Mouse (Mus musculus) cortical plate, adult 2 months (tissue): ENCODE measurements around the gene Slc25a23. TPM values are rescaled to one million over a fixed set of nuclear protein-coding genes. Genes with fewer than 3 reads are reported as not detected.
A peak's percentile ranks its signal among the peaks of the same experiment; 100 is the strongest.

Experiments used
- H3K27ac ChIP-seq: fragments of 200-500 bp; 2 replicates; pipeline ENCODE4 v1.5.1; 2012; ENCODE audit warnings: low read length, control low read depth, inconsistent platforms; ENCODE audit not compliant: insufficient read depth
- H3K4me1 ChIP-seq: fragments of 200-500 bp; 2 replicates; pipeline ENCODE4 v1.6.1; 2011; ENCODE audit warnings: low read length; ENCODE audit not compliant: control insufficient read depth, insufficient read depth
- H3K4me3 ChIP-seq: fragments of 200-500 bp; 2 replicates; pipeline ENCODE4 v1.5.1; 2011; ENCODE audit warnings: mild to moderate bottlenecking, low read length, control low read depth; ENCODE audit not compliant: insufficient read depth
- CTCF ChIP-seq: fragments of 200-500 bp; IDR thresholded peaks from 2 replicates; pipeline ENCODE4 v1.5.1; 2011; ENCODE audit warnings: mild to moderate bottlenecking, control low read depth, low read length; ENCODE audit not compliant: insufficient read depth; ENCODE audit errors: extremely low read depth
- POLR2A ChIP-seq: fragments of 200-500 bp; IDR thresholded peaks from 2 replicates; pipeline ENCODE4 v1.6.1; 2011; ENCODE audit warnings: mild to moderate bottlenecking, low read length, control low read depth; ENCODE audit not compliant: insufficient read depth; ENCODE audit errors: extremely low read depth
- polyA plus RNA-seq: library from polyadenylated mRNA; depleted of rRNA; stranded (reverse); fragments of >200 nt; gene quantifications from 2 replicates; pipeline ENCODE4 v1.2.3, GENCODE M21; 2012

Slc25a23 gene
- polyA plus RNA-seq, 1 experiment, result 330 TPM

- no peak overlapping the region for H3K27ac ChIP-seq
- peak overlapping the region; percentile 21 for H3K4me3 ChIP-seq
- H3K4me1 ChIP-seq, result peaks cover 4% of the 10 kb centered on the region
- TF ChIP-seq POLR2A (no peak), CTCF (no peak)
Measured at GRCm38 (mm10) chr17:57029691-57030090, 30.0 kb downstream of the Slc25a23 start.

GRCm38 (mm10) chr17:57027471-57027870 lies 32.2 kb downstream of the Slc25a23 start:
- TF ChIP-seq CTCF, result no peak
- no peak for TF ChIP-seq POLR2A
- Histone ChIP-seq H3K4me3 (no peak overlapping the region), H3K27ac (no peak overlapping the region), H3K4me1 (peaks cover 4% of the 10 kb centered on the region)

- Histone ChIP-seq H3K4me3 (no peak overlapping the region), H3K27ac (no peak overlapping the region), H3K4me1 (no peaks in the 10 kb centered on the region)
- no peak for TF ChIP-seq CTCF
- no peak for TF ChIP-seq POLR2A
Measured at GRCm38 (mm10) chr17:57020960-57021359, 38.7 kb downstream of the Slc25a23 start.

- TF ChIP-seq CTCF (no peak), POLR2A (no peak)
- Histone ChIP-seq H3K4me3 (no peak overlapping the region), H3K27ac (no peak overlapping the region), H3K4me1 (no peaks in the 10 kb centered on the region)
Measured at GRCm38 (mm10) chr17:57019693-57020092, 40.0 kb downstream of the Slc25a23 start.

- TF ChIP-seq CTCF, result no peak
- no peak for TF ChIP-seq POLR2A
- Histone ChIP-seq H3K27ac (0 out of 2 replicates have a peak overlapping the region, but pooled peaks have one; percentile 88), H3K4me3 (peak overlapping the region; percentile 75), H3K4me1 (0 out of 2 replicates have a peak, but pooled peaks cover 2% of the 10 kb centered on the region)
Measured at GRCm38 (mm10) chr17:57012245-57012795, 47.3 kb downstream of the Slc25a23 start.

- Histone ChIP-seq H3K4me3 (peak within 1 kb of the TSS; percentile 75), H3K4me1 (0 out of 2 replicates have a peak, but pooled peaks cover 2% of the 10 kb centered on the region), H3K27ac (peak within 1 kb of the TSS; percentile 88)
- TF ChIP-seq CTCF, result no peak
- peak; percentile 100 for TF ChIP-seq POLR2A
Measured at GRCm38 (mm10) chr17:57011236-57012141, 48.2 kb downstream of the Slc25a23 start, which contains the start of the genes Gtf2f1 and Gm17949. TSS of gene Gtf2f1 (minus strand) at chr17:57011288. TSS of gene Gm17949 (plus strand) at chr17:57011469.

- TF ChIP-seq POLR2A (no peak), CTCF (no peak)
- Histone ChIP-seq H3K27ac (0 out of 2 replicates have a peak overlapping the region, but pooled peaks have one; percentile 19), H3K4me1 (0 out of 2 replicates have a peak, but pooled peaks cover 2% of the 10 kb centered on the region), H3K4me3 (peak overlapping the region; percentile 75)
Measured at GRCm38 (mm10) chr17:57010911-57011235, 48.8 kb downstream of the Slc25a23 start.

GRCm38 (mm10) chr17:57007137-57007905 lies 52.3 kb downstream of the Slc25a23 start:
- Histone ChIP-seq H3K4me3 (no peak overlapping the region), H3K4me1 (0 out of 2 replicates have a peak, but pooled peaks cover 2% of the 10 kb centered on the region), H3K27ac (no peak overlapping the region)
- peak; percentile 33; the same call in 1 of the 2 replicates for TF ChIP-seq CTCF
- TF ChIP-seq POLR2A, result no peak

GRCm38 (mm10) chr17:57003994-57004393 lies 55.7 kb downstream of the Slc25a23 start:
- TF ChIP-seq POLR2A (no peak), CTCF (no peak)
- Histone ChIP-seq H3K27ac (no peak overlapping the region), H3K4me3 (no peak overlapping the region), H3K4me1 (no peaks in the 10 kb centered on the region)

GRCm38 (mm10) chr17:57001228-57001627 lies 58.4 kb downstream of the Slc25a23 start:
- H3K27ac ChIP-seq, result no peak overlapping the region
- no peak overlapping the region for H3K4me3 ChIP-seq
- H3K4me1 ChIP-seq, result no peaks in the 10 kb centered on the region
- TF ChIP-seq POLR2A (no peak), CTCF (no peak)
